Mouse (Mus musculus): ENCODE data around the gene Kcnn1. TPM values are rescaled to one million over a fixed set of nuclear protein-coding genes. Genes with fewer than 3 reads are reported as not detected.

The Kcnn1 gene
- polyA plus RNA-seq, 1 experiment from 2014 or later, result 12.6 TPM

DNA sequence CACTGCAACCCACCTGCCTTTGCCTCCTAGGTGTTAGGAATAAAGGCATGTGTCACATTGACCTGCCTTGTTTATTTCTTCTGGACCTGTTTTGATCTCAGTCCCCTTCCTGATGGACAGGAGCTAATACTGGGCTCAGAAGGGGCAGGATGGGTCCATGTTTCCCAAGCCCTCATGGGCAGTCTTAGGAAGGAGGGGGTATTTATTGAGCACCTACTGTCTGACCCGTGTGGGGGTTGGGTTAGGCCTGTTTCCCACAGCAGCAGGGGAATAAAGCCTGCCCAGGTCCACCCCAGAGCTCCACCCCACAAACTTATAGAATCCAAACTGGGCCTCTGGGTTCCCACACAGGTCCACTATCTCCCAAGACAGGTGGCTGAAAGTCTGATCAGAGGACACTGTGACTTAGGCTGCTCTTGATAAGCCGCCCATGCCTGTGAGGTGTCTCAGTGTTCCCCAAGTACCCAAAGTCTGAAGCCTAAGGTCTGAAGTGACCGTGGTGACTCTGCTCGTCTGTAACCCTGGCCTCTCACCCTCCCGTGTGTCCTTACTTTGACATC is 19.8 kb downstream of the Kcnn1 start:
- WGBS, result 84% methylated on average over 5 of the region's 5 CpGs
- Histone ChIP-seq H3K27ac (ENCODE audit: low read depth, low read length) (no peak overlapping the region), H3K4me3 (ENCODE audit: low read depth, low read length) (no peak overlapping the region), H3K9me3 (ENCODE audit: control insufficient read depth, low read length) (no peaks in the 10 kb centered on the region), H3K9ac (replicated peaks; ENCODE audit: low read depth, low read length) (no peak overlapping the region), H3K27me3 (ENCODE audit: control insufficient read depth, insufficient read depth, low read length) (no peaks in the 10 kb centered on the region), H3K4me2 (ENCODE audit: low read depth, low read length) (no peak overlapping the region), H3K36me3 (ENCODE audit: control insufficient read depth, insufficient read depth, low read length) (no peaks in the 10 kb centered on the region), H3K4me1 (ENCODE audit: control insufficient read depth, insufficient read depth, low read length) (no peaks in the 10 kb centered on the region)
- no peak for ATAC-seq (ENCODE audit: low read depth)

DNA sequence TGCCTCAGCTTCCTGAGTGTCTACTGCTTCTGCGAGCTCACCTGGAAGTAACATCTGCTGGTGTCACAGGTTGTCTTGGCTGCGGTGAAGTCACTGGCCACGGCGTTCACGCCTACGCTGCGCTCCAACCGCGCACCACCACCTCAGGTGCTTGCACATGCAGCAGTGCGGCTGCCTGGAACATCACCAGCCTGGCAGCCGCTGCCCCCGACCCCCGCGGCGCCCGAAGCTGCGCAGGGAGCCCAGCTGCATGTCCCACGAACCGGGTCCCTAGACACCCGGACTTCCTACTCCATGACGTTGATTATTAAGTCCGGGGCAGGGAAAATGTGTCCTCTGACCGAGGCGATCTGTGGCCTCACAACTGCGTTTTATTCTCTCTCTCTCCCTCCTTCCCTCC is 20.6 kb downstream of the Kcnn1 start:
- H3K4me3 ChIP-seq (ENCODE audit: low read depth, low read length), result no peak overlapping the region
- no peaks in the 10 kb centered on the region for H3K27me3 ChIP-seq (ENCODE audit: control insufficient read depth, insufficient read depth, low read length)
- H3K4me2 ChIP-seq (ENCODE audit: low read depth, low read length), result no peak overlapping the region
- no peak for ATAC-seq (ENCODE audit: low read depth)
- H3K9ac ChIP-seq (replicated peaks; ENCODE audit: low read depth, low read length), result no peak overlapping the region
- WGBS, result 69% methylated on average over 25 of the region's 25 CpGs
- H3K9me3 ChIP-seq (ENCODE audit: control insufficient read depth, low read length), result no peaks in the 10 kb centered on the region
- H3K4me1 ChIP-seq (ENCODE audit: control insufficient read depth, insufficient read depth, low read length), result no peaks in the 10 kb centered on the region
- H3K27ac ChIP-seq (ENCODE audit: low read depth, low read length), result no peak overlapping the region
- H3K36me3 ChIP-seq (ENCODE audit: control insufficient read depth, insufficient read depth, low read length), result no peaks in the 10 kb centered on the region

DNA sequence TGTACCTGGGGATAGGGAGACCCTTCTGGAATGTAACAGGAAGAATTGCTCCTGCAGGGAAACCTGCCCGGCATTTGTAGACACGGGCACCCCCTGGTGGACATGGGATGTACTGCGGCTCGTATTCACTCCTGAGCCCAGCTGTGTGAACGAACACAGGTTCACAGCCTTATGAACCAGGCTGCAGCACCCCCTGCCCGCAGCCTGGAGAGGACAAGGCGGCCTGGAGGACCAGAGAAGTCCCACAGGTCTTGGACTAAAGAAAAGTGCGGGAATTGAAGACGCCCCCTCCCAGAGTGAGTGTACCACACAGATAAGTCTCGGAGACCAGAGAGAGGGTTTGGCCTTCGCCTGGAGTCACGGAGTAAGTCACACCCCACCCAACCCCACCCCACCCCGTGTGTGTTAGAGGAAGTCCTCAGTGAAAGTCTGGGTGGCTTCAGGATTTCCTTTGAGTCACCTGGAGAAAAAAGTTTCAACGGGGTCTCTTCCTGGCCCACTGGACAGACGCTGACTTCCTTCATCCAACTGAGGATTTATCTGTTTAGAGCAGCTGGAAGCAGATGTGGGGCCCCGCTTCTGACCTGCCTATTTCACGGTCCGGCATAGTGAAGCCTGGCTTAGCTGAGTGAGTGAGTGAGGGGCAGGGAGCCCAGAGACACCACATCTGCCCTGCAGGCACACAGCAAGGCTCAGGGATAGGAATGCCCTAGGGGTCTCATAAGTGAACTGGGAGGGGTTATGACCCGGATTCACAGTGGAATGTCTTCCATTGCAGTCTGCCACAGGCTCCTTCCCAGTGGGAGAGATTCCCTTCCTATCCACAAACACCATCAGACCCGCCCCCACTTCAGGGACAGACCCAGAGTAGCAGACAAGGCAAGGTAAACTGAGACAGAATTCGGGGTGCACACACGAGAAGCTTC is 21.6 kb downstream of the Kcnn1 start:
- Histone ChIP-seq H3K4me1 (ENCODE audit: control insufficient read depth, insufficient read depth, low read length) (no peaks in the 10 kb centered on the region), H3K4me3 (ENCODE audit: low read depth, low read length) (no peak overlapping the region), H3K4me2 (ENCODE audit: low read depth, low read length) (no peak overlapping the region), H3K27me3 (ENCODE audit: control insufficient read depth, insufficient read depth, low read length) (no peaks in the 10 kb centered on the region), H3K27ac (ENCODE audit: low read depth, low read length) (no peak overlapping the region), H3K9me3 (ENCODE audit: control insufficient read depth, low read length) (no peaks in the 10 kb centered on the region), H3K9ac (replicated peaks; ENCODE audit: low read depth, low read length) (no peak overlapping the region), H3K36me3 (ENCODE audit: control insufficient read depth, insufficient read depth, low read length) (no peaks in the 10 kb centered on the region)
- no peak for ATAC-seq (ENCODE audit: low read depth)
- WGBS, result 38% methylated on average over 22 of the region's 22 CpGs

DNA sequence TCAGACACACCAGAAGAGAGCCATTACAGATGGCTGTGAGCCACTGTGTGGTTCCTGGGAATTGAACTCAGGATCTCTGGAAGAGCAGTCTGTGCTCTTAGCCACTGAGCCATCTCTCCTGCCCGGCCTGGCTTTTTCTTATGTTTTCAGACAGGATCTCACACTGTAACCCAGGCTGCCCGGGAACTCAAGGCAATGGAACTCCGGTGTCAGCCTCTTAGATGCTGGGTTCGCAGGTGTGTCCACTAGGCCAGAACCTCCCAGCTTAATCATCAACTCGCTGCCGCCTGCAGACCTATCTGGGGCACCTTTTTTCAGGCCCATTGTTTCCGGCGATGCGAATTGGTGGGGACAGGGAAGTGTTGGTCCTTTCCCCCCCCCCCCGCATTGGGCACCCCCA is 22.5 kb downstream of the Kcnn1 start:
- Histone ChIP-seq H3K27me3 (ENCODE audit: control insufficient read depth, insufficient read depth, low read length) (no peaks in the 10 kb centered on the region), H3K4me3 (ENCODE audit: low read depth, low read length) (no peak overlapping the region), H3K4me1 (ENCODE audit: control insufficient read depth, insufficient read depth, low read length) (no peaks in the 10 kb centered on the region), H3K27ac (ENCODE audit: low read depth, low read length) (no peak overlapping the region), H3K9me3 (ENCODE audit: control insufficient read depth, low read length) (no peaks in the 10 kb centered on the region), H3K9ac (replicated peaks; ENCODE audit: low read depth, low read length) (no peak overlapping the region), H3K36me3 (ENCODE audit: control insufficient read depth, insufficient read depth, low read length) (no peaks in the 10 kb centered on the region), H3K4me2 (ENCODE audit: low read depth, low read length) (no peak overlapping the region; the same call in 1 of the 2 replicates)
- whole genome bisulfite sequencing, result 59% methylated on average over 10 of the region's 10 CpGs
- ATAC-seq (ENCODE audit: low read depth), result no peak

DNA sequence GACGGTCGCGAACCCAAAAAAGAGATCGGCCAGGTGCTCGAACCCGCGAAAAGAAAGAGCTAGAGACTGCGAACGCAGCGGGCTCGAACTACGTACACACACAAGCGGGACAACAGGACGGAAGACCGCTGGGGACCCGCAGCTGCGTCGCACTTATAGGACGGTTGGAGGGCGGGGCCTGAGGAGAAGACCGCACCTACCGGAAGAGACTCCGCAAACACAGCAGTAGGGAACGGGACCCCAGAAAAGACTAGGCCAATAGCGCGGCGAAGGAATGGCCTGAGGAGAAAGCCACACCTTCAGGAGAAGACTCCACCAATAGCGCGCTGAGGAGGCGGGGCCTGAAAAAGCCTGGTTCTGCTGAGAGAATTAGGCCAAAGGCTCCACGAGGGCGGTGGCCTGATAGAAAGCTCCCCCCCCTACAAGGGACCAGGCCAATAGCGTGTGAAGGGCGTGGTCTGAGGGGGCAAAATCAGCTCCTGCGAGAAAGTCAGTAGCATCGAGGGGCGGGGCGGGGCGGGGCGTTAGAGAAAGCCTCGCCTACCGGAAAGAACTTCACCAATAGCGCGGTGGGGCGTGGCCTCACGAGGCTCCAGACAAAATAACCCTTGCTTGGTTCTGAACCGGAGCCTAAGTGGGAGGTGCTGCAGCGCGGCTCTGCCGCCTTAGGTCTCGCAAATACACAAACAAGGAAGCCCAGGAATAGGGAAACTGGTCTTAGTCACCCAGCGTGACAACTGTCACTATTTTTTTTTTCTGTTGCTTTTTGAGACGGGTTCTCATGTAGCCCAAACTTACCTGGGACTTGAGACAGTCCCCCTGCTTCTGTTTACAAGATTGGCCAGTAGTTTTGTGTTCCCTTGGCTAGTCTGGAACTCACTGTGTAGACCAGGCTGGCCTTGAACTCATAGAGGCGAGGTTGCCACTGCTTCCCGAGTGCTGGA is 23.4 kb downstream of the Kcnn1 start, which contains the start of gene Arrdc2:
Gene Arrdc2 (minus strand): TSS at position 313 of the 944 bp plus-strand sequence.
- H3K4me2 ChIP-seq (ENCODE audit: low read depth, low read length), result peak within 1 kb of the TSS; percentile 63
- peak within 1 kb of the TSS; percentile 87 for H3K27ac ChIP-seq (ENCODE audit: low read depth, low read length)
- H3K9ac ChIP-seq (replicated peaks; ENCODE audit: low read depth, low read length), result peak within 1 kb of the TSS; percentile 67
- no peaks in the 10 kb centered on the region for H3K4me1 ChIP-seq (ENCODE audit: control insufficient read depth, insufficient read depth, low read length)
- 3% methylated on average over 55 of the region's 55 CpGs for WGBS
- peak; percentile 95 for ATAC-seq (ENCODE audit: low read depth)
- H3K4me3 ChIP-seq (ENCODE audit: low read depth, low read length), result peak within 1 kb of the TSS; percentile 59
- H3K36me3 ChIP-seq (ENCODE audit: control insufficient read depth, insufficient read depth, low read length), result no peaks in the 10 kb centered on the region
- H3K27me3 ChIP-seq (ENCODE audit: control insufficient read depth, insufficient read depth, low read length), result no peaks in the 10 kb centered on the region
- H3K9me3 ChIP-seq (ENCODE audit: control insufficient read depth, low read length), result no peaks in the 10 kb centered on the region

DNA sequence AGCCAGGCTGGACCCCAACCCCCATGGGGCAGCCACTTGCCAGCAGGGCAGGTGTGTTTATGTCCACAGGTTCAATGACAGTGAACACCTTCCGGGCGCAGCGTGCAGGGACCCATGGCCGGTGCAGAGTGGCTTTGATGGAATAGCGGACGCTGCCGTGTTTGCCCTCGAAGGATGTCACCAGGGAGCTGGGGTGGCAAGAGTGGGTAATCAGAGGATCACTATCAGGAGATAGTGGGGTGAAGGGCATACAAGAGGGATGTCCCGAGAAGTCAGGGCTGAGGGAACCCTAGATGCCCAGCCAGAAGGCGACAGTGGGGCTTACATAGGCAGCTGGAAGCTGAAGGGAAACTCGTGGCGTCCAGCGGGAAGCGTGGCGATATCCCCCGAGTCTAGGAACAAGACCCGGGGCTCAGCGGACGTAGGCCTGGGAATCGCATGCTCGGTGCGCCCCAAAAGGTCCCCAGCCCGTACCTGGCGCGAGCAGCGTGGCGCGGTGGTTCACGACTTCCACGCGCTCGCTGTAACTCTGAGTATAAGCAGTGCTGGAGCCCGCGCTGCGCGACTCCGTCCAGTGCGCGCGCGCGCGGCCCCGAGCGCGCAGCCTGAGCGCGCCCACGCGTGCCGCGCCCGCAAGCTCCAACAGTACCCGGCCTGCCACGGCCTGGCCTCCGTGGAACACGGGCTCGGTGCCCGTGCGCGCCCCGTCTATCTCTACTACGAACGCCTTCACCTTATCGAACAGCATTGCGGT is 24.2 kb downstream of the Kcnn1 start:
- H3K4me1 ChIP-seq (ENCODE audit: control insufficient read depth, insufficient read depth, low read length), result no peaks in the 10 kb centered on the region
- 2% methylated on average over 65 of the region's 66 CpGs for WGBS
- H3K4me3 ChIP-seq (ENCODE audit: low read depth, low read length), result peak overlapping the region; percentile 59
- H3K27ac ChIP-seq (ENCODE audit: low read depth, low read length), result peak overlapping the region; percentile 87
- H3K9me3 ChIP-seq (ENCODE audit: control insufficient read depth, low read length), result no peaks in the 10 kb centered on the region
- no peaks in the 10 kb centered on the region for H3K36me3 ChIP-seq (ENCODE audit: control insufficient read depth, insufficient read depth, low read length)
- no peaks in the 10 kb centered on the region for H3K27me3 ChIP-seq (ENCODE audit: control insufficient read depth, insufficient read depth, low read length)
- peak overlapping the region; percentile 63 for H3K4me2 ChIP-seq (ENCODE audit: low read depth, low read length)
- peak; percentile 71 for ATAC-seq (ENCODE audit: low read depth)
- peak overlapping the region; percentile 67 for H3K9ac ChIP-seq (replicated peaks; ENCODE audit: low read depth, low read length)

DNA sequence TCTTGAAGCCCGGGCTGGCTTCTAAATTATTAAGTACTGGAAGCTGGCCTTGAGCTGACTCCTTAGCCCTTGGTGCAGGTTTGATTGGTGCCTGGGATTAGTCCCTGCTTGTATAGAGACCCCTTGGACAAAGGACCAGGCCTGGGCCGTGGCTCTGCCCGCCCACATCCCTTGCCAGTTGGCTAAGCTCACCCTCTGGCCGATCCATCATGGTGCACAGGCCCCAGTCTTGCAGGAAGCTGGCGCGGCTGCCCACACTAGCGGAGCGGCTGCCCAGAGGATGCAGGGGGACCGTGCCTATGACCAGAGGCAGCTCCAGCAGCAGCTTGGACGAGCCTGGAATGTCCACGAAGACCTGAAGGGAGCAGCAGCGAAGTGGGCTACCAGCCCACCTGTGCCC is 26.4 kb downstream of the Kcnn1 start:
- H3K27ac ChIP-seq (ENCODE audit: low read depth, low read length), result no peak overlapping the region
- 89% methylated on average over 12 of the region's 12 CpGs for WGBS
- H3K9ac ChIP-seq (replicated peaks; ENCODE audit: low read depth, low read length), result no peak overlapping the region
- ATAC-seq (ENCODE audit: low read depth), result no peak
- no peaks in the 10 kb centered on the region for H3K36me3 ChIP-seq (ENCODE audit: control insufficient read depth, insufficient read depth, low read length)
- no peaks in the 10 kb centered on the region for H3K9me3 ChIP-seq (ENCODE audit: control insufficient read depth, low read length)
- H3K4me3 ChIP-seq (ENCODE audit: low read depth, low read length), result no peak overlapping the region
- no peaks in the 10 kb centered on the region for H3K4me1 ChIP-seq (ENCODE audit: control insufficient read depth, insufficient read depth, low read length)
- H3K27me3 ChIP-seq (ENCODE audit: control insufficient read depth, insufficient read depth, low read length), result no peaks in the 10 kb centered on the region
- no peak overlapping the region for H3K4me2 ChIP-seq (ENCODE audit: low read depth, low read length)

DNA sequence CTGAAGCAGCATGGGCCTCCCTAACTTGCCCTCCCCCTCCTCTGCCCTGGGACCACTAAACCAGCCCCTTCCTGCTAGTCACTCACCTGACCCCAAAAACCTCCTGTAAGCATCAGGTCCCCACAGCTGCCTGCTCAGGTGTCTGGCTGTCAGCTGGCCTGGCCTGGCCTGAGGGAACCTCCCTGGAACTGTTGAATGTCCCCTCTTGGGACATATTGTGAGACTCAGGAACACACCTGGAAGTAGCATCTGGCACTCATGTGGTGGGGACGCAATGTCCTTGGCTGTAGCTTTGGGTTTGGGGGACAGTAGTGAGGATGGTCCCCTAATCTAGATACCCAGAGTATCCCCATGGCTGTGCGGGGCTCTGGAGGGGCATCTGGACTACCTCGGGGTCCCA is 29.0 kb downstream of the Kcnn1 start:
- Histone ChIP-seq H3K4me2 (ENCODE audit: low read depth, low read length) (no peak overlapping the region), H3K9me3 (ENCODE audit: control insufficient read depth, low read length) (no peaks in the 10 kb centered on the region), H3K36me3 (ENCODE audit: control insufficient read depth, insufficient read depth, low read length) (no peaks in the 10 kb centered on the region), H3K9ac (replicated peaks; ENCODE audit: low read depth, low read length) (no peak overlapping the region), H3K4me3 (ENCODE audit: low read depth, low read length) (no peak overlapping the region), H3K27me3 (ENCODE audit: control insufficient read depth, insufficient read depth, low read length) (no peaks in the 10 kb centered on the region), H3K27ac (ENCODE audit: low read depth, low read length) (no peak overlapping the region), H3K4me1 (ENCODE audit: control insufficient read depth, insufficient read depth, low read length) (no peaks in the 10 kb centered on the region)
- WGBS, result 100% methylated on average over 3 of the region's 3 CpGs
- ATAC-seq (ENCODE audit: low read depth), result no peak

Data from neural tube, embryonic 14.5 days (tissue).